Comparison of ENCODE assay signal across 12 mouse cellular contexts in the genomic region with DNA sequence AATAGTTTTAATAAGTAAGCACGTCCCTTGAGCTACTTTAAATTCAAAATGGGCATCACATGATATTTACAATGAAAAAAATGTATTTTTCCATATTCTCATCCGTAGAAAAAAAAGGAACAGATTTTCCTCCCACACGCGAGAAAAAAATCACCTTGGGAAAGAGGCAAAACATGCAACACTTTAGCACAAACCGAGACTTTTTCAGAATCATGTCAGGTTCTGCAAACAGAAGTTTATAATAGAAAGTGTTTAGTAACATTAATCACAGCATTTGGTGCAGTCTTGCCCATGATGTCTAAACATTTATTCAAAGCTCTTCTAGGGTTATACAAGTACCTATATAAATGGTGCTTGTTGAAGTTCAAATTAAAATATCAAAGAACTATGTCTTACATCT.
"Had no signal": no experiment of that assay in that cellular context is flagged by ENCODE, and none has a peak within 500 bp of the region (broad histone marks: within the 10 kb centered on the region; RNA-seq: fewer than 3 reads in every experiment).

No protein-coding gene starts in this region.

- DNase-seq: liver, embryonic 13.5 days; liver, postnatal 0 days; lung, adult 2 months; lung, postnatal 14 days; lung, postnatal 36 days; retina, postnatal 1 day; right cerebral cortex, postnatal 14 days; right cerebral cortex, postnatal 4 days; spleen, adult 18-20 months; thymus, adult 2 months; thymus, postnatal 25 days; thymus, postnatal 4 days had no signal
